Mouse (Mus musculus): ENCODE measurements around the gene Trp53inp2.

- no peak for TF ChIP-seq CTCF (IDR thresholded peaks at IDR 0.05; ENCODE audit: low read depth, low read length)
- no peak for TF ChIP-seq GATA1 (IDR thresholded peaks at IDR 0.05; ENCODE audit: borderline replicate concordance, low read length)
- TF ChIP-seq POLR2AphosphoS5 (IDR thresholded peaks at IDR 0.05; ENCODE audit: insufficient replicate concordance, low read depth, low read length): no peak
Observed at GRCm38 (mm10) chr2:155369333-155369883, 11.5 kb upstream of the Trp53inp2 start.
